Mouse (Mus musculus) retina, postnatal 7 days (tissue): ENCODE measurements around the gene Lsm2.
"Not testable (repeated sequence)": the region's sequence is repeated elsewhere in the genome, so short reads cannot be mapped to it uniquely, and the experiment has no call there.

Experiments
- DNase-seq: peaks from one replicate; pipeline ENCODE4 v3.0.0-alpha.2; 2012; ENCODE audit warnings: low read depth, low spot score

Lsm2 gene

GRCm38 (mm10) chr17:35031272-35031671 is 49.6 kb downstream of the Lsm2 start:
- no peak for DNase-seq

GRCm38 (mm10) chr17:35031880-35032279 is 50.2 kb downstream of the Lsm2 start:
- DNase-seq: no peak

GRCm38 (mm10) chr17:35032323-35032870 is 50.7 kb downstream of the Lsm2 start:
- DNase-seq: no peak

DNA sequence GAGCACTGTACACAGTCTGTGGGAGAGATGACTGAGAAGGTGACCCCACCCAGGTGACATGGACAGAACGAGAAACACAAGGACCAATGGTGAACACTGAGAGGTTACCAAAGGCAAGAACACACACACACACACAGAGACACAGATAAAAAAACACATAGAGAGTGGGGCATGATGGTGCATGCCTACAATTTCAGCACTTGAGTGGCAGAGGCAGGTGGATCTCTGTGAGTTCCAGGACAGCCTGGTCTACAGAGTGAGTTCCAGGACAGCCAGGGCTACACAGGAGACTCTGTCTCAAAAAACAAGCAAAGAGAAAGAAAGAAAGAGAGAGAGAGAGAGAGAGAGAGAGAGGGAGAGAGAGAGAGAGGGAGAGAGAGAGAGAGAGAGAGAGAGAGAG is 52.0 kb downstream of the Lsm2 start:
- DNase-seq: not testable (repeated sequence)

GRCm38 (mm10) chr17:35034896-35035295 is 53.2 kb downstream of the Lsm2 start:
- DNase-seq: no peak
